Comparison of ENCODE assay signal across 31 mouse cellular contexts in genomic region chr6:83689374-83689773, GRCm38 (mm10). TPM values are rescaled to one million over a fixed set of nuclear protein-coding genes. Genes with fewer than 3 reads are reported as not detected.
"Had no signal": no experiment of that assay in that cellular context is flagged by ENCODE, and none has a peak within 500 bp of the region (broad histone marks: within the 10 kb centered on the region; RNA-seq: fewer than 3 reads in every experiment).

No protein-coding gene starts in this region.

- H3K4me2 ChIP-seq: liver, embryonic 13.5 days; lung, embryonic 14.5 days; neural tube, embryonic 12.5 days; neural tube, embryonic 15.5 days; stomach, embryonic 15.5 days had no signal

- H3K4me1 ChIP-seq: liver, embryonic 13.5 days; neural tube, embryonic 12.5 days; stomach, embryonic 15.5 days had no signal

- H3K9ac ChIP-seq: liver, embryonic 13.5 days; lung, embryonic 14.5 days; neural tube, embryonic 12.5 days; neural tube, embryonic 15.5 days; stomach, embryonic 15.5 days had no signal

- DNase-seq: kidney, adult 2 months; kidney, postnatal 25 days; layer of hippocampus, adult 9-11 months; liver, embryonic 13.5 days; lung, embryonic 14.5 days; midbrain, embryonic 14.5 days; right cerebral cortex, adult 18-20 months; right cerebral cortex, postnatal 14 days; right cerebral cortex, postnatal 4 days; thymus, postnatal 36 days had no signal

- H3K9me3 ChIP-seq: liver, embryonic 13.5 days; megakaryocyte, embryonic 14.5 days; midbrain, embryonic 10.5 days; neural tube, embryonic 12.5 days; neural tube, embryonic 15.5 days; stomach, embryonic 15.5 days had no signal

- H3K36me3 ChIP-seq: liver, embryonic 13.5 days; midbrain, embryonic 10.5 days; neural tube, embryonic 12.5 days; neural tube, embryonic 15.5 days; stomach, embryonic 15.5 days had no signal

- H3K4me3 ChIP-seq: layer of hippocampus, adult 2 months; left cerebral cortex, adult 2 months; liver, embryonic 13.5 days; midbrain, embryonic 10.5 days; neural tube, embryonic 12.5 days; neural tube, embryonic 15.5 days; stomach, embryonic 15.5 days had no signal

- H3K27ac ChIP-seq: kidney, postnatal 0 days; layer of hippocampus, adult 2 months; left cerebral cortex, adult 2 months; liver, embryonic 13.5 days; macrophage; midbrain, embryonic 10.5 days; neural tube, embryonic 12.5 days; neural tube, embryonic 15.5 days; stomach, embryonic 15.5 days had no signal

- ATAC-seq: lung, postnatal 0 days had no signal

RNA-seq across cellular contexts. Expression of gene Cd207, which starts 11.7 kb away (rescaled TPM):
- total RNA-seq: layer of hippocampus, adult 2 months; layer of hippocampus, postnatal 25 days; left cerebral cortex, adult 2 months; left cerebral cortex, postnatal 10 days; left cerebral cortex, postnatal 36 days had no signal
- polyA plus RNA-seq: kidney, embryonic 14.5 days; kidney, postnatal 0 days; large intestine, adult 2 months; limb, embryonic 11.5 days; limb, embryonic 14.5 days; lung, embryonic 14.5 days; lung, postnatal 0 days; macrophage; midbrain, embryonic 10.5 days; midbrain, embryonic 14.5 days; neural tube, embryonic 12.5 days; neural tube, embryonic 15.5 days; urinary bladder, adult 2 months had no signal

RNA-seq across cellular contexts. Expression of gene Vax2, which starts 21.7 kb away (rescaled TPM):
- total RNA-seq: layer of hippocampus, adult 2 months; layer of hippocampus, postnatal 25 days; left cerebral cortex, adult 2 months; left cerebral cortex, postnatal 10 days; left cerebral cortex, postnatal 36 days; liver, adult 2 months had no signal
- polyA plus RNA-seq: kidney, adult 2 months; kidney, embryonic 14.5 days; kidney, postnatal 0 days; large intestine, adult 2 months; liver, adult 2 months; liver, embryonic 13.5 days; liver, embryonic 16.5 days; lung, embryonic 14.5 days; lung, postnatal 0 days; macrophage; neural tube, embryonic 15.5 days; stomach, embryonic 15.5 days; thymus, postnatal 0 days; urinary bladder, adult 2 months had no signal

RNA-seq across cellular contexts. Expression of gene Clec4f, which starts 33.4 kb away (rescaled TPM):
- total RNA-seq: layer of hippocampus, adult 2 months; layer of hippocampus, postnatal 25 days; left cerebral cortex, adult 2 months; left cerebral cortex, postnatal 36 days had no signal
- polyA plus RNA-seq: kidney, adult 2 months; kidney, embryonic 14.5 days; kidney, postnatal 0 days; large intestine, adult 2 months; limb, embryonic 11.5 days; limb, embryonic 14.5 days; lung, embryonic 14.5 days; lung, postnatal 0 days; macrophage; midbrain, embryonic 10.5 days; neural tube, embryonic 12.5 days; neural tube, embryonic 15.5 days; urinary bladder, adult 2 months had no signal

RNA-seq across cellular contexts. Expression of gene Atp6v1b1, which starts 53.4 kb away (rescaled TPM):
- total RNA-seq: left cerebral cortex, postnatal 36 days; liver, adult 2 months had no signal
- polyA plus RNA-seq: large intestine, adult 2 months; limb, embryonic 11.5 days; liver, adult 2 months; liver, embryonic 13.5 days; liver, embryonic 16.5 days; lung, embryonic 14.5 days; macrophage; midbrain, embryonic 10.5 days; midbrain, embryonic 14.5 days; neural tube, embryonic 12.5 days; neural tube, embryonic 15.5 days; urinary bladder, adult 2 months had no signal
